Mouse (Mus musculus): ENCODE results near the gene Plekha3.

Gene Plekha3

GRCm38 (mm10) chr2:76674725-76675427 is at the start of gene Plekha3:
Gene Plekha3, plus strand, starts transcription at chr2:76675281.
- peak; percentile 79 to 80 for DNase-seq (ENCODE audit: low spot score in 2 of 2)

GRCm38 (mm10) chr2:76630293-76630692 is 44.8 kb upstream of the Plekha3 start:
- DNase-seq (ENCODE audit: low spot score in 2 of 2): no peak

GRCm38 (mm10) chr2:76631600-76631999 is 43.5 kb upstream of the Plekha3 start:
- no peak for DNase-seq (ENCODE audit: low spot score in 2 of 2)

GRCm38 (mm10) chr2:76639637-76640036 is 35.4 kb upstream of the Plekha3 start:
- DNase-seq (ENCODE audit: low spot score in 2 of 2): no peak

- no peak for DNase-seq (ENCODE audit: low spot score in 2 of 2)
These were observed 31.3 kb upstream of the Plekha3 start for GRCm38 (mm10) chr2:76643801-76644200.

- peak in 1 of 2 experiments; percentile 16 for DNase-seq (ENCODE audit: low spot score in 2 of 2)
These were observed 27.6 kb upstream of the Plekha3 start for GRCm38 (mm10) chr2:76647441-76647869.

- DNase-seq (ENCODE audit: low spot score in 2 of 2): peak; percentile 92 to 94
These were observed 27.1 kb upstream of the Plekha3 start, which contains the start of the genes Prkra and Pjvk for GRCm38 (mm10) chr2:76647883-76648570. Gene Prkra, minus strand, starts transcription at chr2:76648015. Gene Pjvk, plus strand, starts transcription at chr2:76648476.

- no peak for DNase-seq (ENCODE audit: low spot score in 2 of 2)
These were observed 26.4 kb upstream of the Plekha3 start for GRCm38 (mm10) chr2:76648666-76649141.

GRCm38 (mm10) chr2:76653070-76653469 is 22.0 kb upstream of the Plekha3 start:
- no peak for DNase-seq (ENCODE audit: low spot score in 2 of 2)

- DNase-seq (ENCODE audit: low spot score in 2 of 2): no peak
These were observed 20.4 kb upstream of the Plekha3 start for GRCm38 (mm10) chr2:76654646-76655045.

GRCm38 (mm10) chr2:76655444-76655843 is 19.6 kb upstream of the Plekha3 start:
- DNase-seq (ENCODE audit: low spot score in 2 of 2): no peak

- DNase-seq (ENCODE audit: low spot score in 2 of 2): no peak
These were observed 19.1 kb upstream of the Plekha3 start for GRCm38 (mm10) chr2:76655982-76656381.

GRCm38 (mm10) chr2:76658551-76658950 is 16.5 kb upstream of the Plekha3 start:
- no peak for DNase-seq (ENCODE audit: low spot score in 2 of 2)

- no peak for DNase-seq (ENCODE audit: low spot score in 2 of 2)
These were observed 15.7 kb upstream of the Plekha3 start for GRCm38 (mm10) chr2:76659419-76659818.

GRCm38 (mm10) chr2:76665531-76665930 is 9.6 kb upstream of the Plekha3 start:
- no peak for DNase-seq (ENCODE audit: low spot score in 2 of 2)

- no peak for DNase-seq (ENCODE audit: low spot score in 2 of 2)
These were observed 7.9 kb upstream of the Plekha3 start for GRCm38 (mm10) chr2:76667200-76667599.

GRCm38 (mm10) chr2:76671641-76672040 is 3.4 kb upstream of the Plekha3 start:
- DNase-seq (ENCODE audit: low spot score in 2 of 2): no peak

- no peak for DNase-seq (ENCODE audit: low spot score in 2 of 2)
These were observed 2.8 kb upstream of the Plekha3 start for GRCm38 (mm10) chr2:76672134-76672745.

GRCm38 (mm10) chr2:76672966-76673392 is 2.1 kb upstream of the Plekha3 start, which contains the start of gene Fkbp7:
Gene Fkbp7, minus strand, starts transcription at chr2:76673116.
- DNase-seq (ENCODE audit: low spot score in 2 of 2): peak; percentile 83 to 88

GRCm38 (mm10) chr2:76673472-76674081 is 1.5 kb upstream of the Plekha3 start:
- DNase-seq (ENCODE audit: low spot score in 2 of 2): no peak

- no peak for DNase-seq (ENCODE audit: low spot score in 2 of 2)
These were observed 370 bp downstream of the Plekha3 start for GRCm38 (mm10) chr2:76675451-76675850.

GRCm38 (mm10) chr2:76675949-76676348 is 868 bp downstream of the Plekha3 start:
- DNase-seq (ENCODE audit: low spot score in 2 of 2): no peak
